Mouse (Mus musculus) megakaryocyte, embryonic 14.5 days (primary cell): ENCODE data around the gene Rtn4rl1.

Experiments used
- FLI1 ChIP-seq: IDR thresholded peaks from 2 replicates; pipeline ENCODE4 v1.6.1; 2012; ENCODE audit warnings: low read length, inconsistent platforms, mixed read lengths
- GATA1 ChIP-seq: IDR thresholded peaks from 3 replicates; pipeline ENCODE4 v1.6.1; 2012; ENCODE audit warnings: mixed read lengths, low read length, inconsistent platforms, borderline replicate concordance

GRCm38 (mm10) chr11:75273466-75273865 lies 79.9 kb downstream of the Rtn4rl1 start:
- TF ChIP-seq GATA1 (no peak), FLI1 (no peak)
